Mouse (Mus musculus): ENCODE measurements around the gene Nbeal1. TPM values are rescaled to one million over a fixed set of nuclear protein-coding genes. Genes with fewer than 3 reads are reported as not detected.

Nbeal1 gene
- total RNA-seq, 4 experiments from 2014 or later: 22.9 to 32.4 (median 24.3) TPM

DNA sequence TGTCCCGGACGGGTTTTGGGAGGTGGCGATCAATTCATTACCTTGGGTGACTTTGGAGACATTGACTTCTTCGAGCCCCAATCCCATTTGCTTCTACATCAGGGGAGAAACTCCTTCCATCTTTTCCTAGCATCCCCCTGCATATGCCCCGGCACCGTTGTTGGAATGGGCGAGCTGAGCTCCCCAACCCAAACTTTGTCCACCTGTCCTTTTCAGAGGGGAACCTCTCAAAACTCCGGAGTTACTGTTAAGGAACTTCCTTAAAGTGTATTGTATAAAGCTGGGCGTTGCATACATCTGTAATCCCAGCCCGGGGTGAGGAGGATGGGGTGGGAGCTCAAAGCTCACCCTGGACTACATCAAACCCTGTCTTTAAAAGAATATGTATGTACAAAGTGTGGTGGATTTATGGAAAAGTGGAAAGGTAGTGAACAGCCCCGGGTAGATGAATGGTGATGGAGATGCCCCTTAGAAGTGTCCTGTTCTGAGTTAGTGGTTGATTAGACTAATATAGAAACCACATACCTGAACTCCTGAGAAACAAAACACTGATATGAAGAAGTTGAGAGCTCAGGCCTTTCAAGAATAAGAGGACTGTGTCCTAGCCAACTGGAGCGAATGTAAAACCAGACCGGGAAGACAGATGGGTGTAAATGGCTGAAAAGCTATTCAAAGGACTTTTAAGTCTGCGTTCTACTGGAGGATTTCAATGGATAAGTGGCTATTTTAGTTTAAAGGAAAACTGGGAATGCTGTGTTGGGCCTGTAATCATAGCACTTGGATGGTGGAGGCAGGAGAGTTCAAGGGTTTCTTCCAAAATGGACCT lies 163.4 kb downstream of the Nbeal1 start:
- no peak for DNase-seq (ENCODE audit: low spot score in 2 of 2)

DNA sequence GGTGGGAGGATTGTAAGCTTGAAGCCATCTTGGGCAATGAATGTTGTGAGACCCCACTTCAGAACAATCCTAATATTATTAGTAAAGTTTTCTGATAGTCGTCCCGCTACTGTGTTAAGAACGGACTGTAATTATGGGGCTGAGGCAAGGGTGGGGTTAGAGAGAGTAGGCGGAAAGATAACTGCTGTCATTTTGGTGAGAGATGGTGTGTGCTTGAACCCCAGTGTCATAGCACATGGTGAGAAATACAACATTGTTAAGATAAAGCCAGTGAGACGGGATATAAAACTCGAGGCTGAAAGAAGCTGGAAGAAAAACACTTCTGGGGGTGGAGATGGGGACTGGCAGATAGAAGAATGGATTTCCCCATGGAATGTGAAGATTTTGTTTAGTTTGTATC lies 164.3 kb downstream of the Nbeal1 start:
- DNase-seq (ENCODE audit: low spot score in 2 of 2): no peak

DNA sequence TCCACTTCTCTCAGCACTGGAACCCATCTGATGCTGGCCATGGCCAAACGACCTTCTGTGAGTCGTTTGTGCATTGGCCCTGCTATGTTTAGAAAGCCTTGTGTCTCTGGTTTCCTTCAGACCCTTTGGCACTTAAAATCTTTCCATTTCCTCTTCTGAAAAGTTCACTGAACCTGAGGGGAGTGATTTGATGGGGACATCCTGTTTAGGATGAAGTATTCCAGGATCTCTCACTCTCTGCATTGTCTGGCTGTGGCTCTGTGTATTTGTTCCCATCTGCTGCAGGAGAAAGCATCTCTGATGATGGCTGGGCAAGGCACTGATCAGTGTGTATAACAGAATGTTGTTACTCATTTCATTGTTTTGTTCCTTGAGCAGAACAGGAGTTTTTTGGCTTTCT lies 165.3 kb downstream of the Nbeal1 start:
- no peak for DNase-seq (ENCODE audit: low spot score in 2 of 2)

DNA sequence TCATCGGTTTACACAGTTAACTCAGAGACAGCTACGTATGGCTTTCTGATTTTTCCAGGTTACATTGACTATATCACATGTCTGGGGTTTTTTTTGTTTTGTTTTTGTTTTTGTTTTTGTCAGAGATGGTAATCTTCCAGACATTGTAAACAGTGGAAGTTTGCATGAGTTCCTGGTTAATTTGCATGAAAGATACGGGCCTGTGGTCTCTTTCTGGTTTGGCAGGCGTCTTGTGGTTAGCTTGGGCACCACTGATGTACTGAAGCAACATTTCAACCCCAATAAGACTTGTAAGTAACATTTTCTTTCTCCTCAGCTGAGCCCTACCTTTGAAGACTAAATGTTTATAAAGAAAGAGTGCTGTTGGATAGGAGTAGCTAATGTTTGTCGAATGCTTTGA lies 172.4 kb downstream of the Nbeal1 start:
- no peak for DNase-seq (ENCODE audit: low spot score in 2 of 2)

DNA sequence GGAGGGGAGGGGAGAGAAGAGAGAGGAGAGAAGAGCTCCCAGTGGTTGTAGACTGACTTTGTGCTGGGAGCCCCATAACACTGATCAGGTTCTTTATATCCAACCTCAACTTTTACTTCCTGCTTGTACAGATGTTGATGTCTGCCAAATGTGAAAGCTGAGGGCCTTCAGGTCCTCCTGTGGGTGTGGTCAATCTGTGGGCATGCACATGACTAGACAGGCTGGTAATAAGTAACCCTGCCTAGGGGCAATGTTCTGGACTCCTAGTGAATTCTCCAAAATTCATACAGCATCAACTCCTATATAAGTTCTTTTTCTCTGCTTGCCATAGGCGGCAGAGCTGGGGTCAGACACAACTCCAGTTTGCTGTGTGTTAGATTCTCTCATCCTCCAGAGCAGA lies 181.2 kb downstream of the Nbeal1 start:
- DNase-seq (ENCODE audit: low spot score in 2 of 2): no peak

DNA sequence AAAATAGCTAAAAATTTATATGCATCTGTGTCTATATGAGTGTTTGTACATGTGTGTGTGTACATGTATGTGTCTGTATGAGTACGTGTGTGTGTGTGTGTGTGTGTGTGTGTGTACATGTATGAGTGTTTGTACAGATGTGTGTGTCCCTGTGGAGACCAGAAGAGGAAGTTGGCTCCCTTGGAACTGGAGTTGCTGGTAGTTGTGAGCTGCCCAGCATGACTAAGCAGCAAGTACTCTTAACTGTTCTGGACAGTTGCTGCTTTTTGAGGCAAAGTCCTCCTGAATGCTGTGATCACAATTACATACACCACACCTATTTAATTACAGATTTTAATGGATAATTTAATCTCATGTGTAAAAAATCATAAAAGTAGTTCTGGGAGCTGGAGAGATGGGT lies 196.2 kb downstream of the Nbeal1 start:
- no peak for DNase-seq (ENCODE audit: low spot score in 2 of 2)

DNA sequence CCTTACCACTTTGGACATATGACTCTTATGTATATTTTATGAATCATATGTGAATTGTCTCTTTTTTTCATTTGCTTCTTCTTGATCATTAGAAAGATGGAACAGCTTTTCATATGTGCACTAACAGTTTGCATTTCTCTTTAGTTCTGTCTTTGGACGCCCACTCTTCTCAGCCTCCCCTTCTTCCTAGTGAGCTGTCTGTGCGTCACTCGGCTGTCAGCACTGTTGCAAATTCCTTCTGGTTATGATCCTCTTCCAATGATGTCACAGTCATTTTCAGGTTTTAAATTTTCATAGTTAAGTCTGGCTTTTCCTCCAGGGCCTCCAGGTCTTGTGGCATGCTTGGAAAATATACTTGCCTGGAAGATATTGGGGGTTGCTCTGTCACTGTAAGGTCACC lies 201.5 kb downstream of the Nbeal1 start:
- DNase-seq (ENCODE audit: low spot score in 2 of 2): no peak

Other genes with a start within 250 kb of the Nbeal1 start
- 10 to 100 TPM; 34.3 to 38.9 (median 36.1) TPM for gene Ica1l, start 137.4 kb upstream of the Nbeal1 start, total RNA-seq (2022)
- 10 to 100 TPM; 22.2 to 33.6 (median 24.8) TPM for gene Carf, start 82.4 kb upstream of the Nbeal1 start, total RNA-seq (2022)
- gene Wdr12, start 82.0 kb upstream of the Nbeal1 start, total RNA-seq (2022): 10 to 100 TPM; 34.0 to 40.8 (median 34.6) TPM
- 10 to 100 TPM; 10.9 to 17.3 (median 12.5) TPM for gene Cyp20a1, start 162.7 kb downstream of the Nbeal1 start, total RNA-seq (2022)
- 100 to 1,000 TPM; 330 to 363 (median 340) TPM for gene Abi2, start 229.0 kb downstream of the Nbeal1 start, total RNA-seq (2022)

Measured in layer of hippocampus, adult 8-10 months (tissue).